11 mouse cellular contexts compared by ENCODE assay signal in the genomic region with DNA sequence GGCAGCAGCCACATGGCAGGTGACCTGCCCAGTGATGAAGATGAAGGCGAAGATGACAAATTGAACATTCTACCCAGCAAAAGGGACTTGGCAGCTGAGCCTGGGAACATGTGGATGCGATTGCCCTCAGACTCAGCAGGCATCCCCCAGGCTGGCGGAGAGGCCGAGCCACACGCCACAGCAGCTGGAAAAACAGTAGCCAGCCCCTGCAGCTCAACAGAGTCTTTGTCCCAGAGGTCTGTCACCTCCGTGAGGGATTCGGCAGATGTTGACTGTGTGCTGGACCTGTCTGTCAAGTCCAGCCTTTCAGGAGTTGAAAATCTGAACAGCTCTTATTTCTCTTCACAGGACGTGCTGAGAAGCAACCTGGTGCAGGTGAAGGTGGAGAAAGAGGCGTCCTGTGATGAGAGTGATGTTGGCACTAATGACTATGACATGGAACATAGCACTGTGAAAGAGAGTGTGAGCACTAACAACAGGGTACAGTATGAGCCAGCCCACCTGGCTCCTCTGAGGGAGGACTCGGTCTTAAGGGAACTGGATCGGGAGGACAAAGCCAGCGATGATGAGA. TPM values are rescaled to one million over a fixed set of nuclear protein-coding genes. Genes with fewer than 3 reads are reported as not detected.
DNase-seq lines count a peak whose midpoint lies in the region; ATAC-seq and TF ChIP-seq lines count a peak whose summit lies in the region.
"Had no signal": no experiment of that assay in that cellular context is flagged by ENCODE, and none has a peak within 500 bp of the region (broad histone marks: within the 10 kb centered on the region; RNA-seq: fewer than 3 reads in every experiment).

No protein-coding gene starts in this region.

- no peaks in the 10 kb centered on the region for H3K27me3 ChIP-seq in midbrain, embryonic 15.5 days (replicated peaks)
- H3K27me3 ChIP-seq: heart, embryonic 15.5 days had no signal

- peak overlapping the region; percentile 30; the same call in 1 of the 2 replicates for H3K9ac ChIP-seq in midbrain, embryonic 15.5 days
- H3K9ac ChIP-seq: heart, embryonic 15.5 days had no signal

- 0 out of 2 replicates have a peak, but pooled peaks have one; percentile 18 for ATAC-seq in midbrain, embryonic 15.5 days (replicated peaks)

- no peaks in the 10 kb centered on the region for H3K9me3 ChIP-seq in midbrain, embryonic 15.5 days
- H3K9me3 ChIP-seq: heart, embryonic 15.5 days had no signal

- peaks cover 2% of the 10 kb centered on the region; the same call in 1 of the 2 replicates for H3K4me1 ChIP-seq in cortical plate, adult 2 months (ENCODE audit: control insufficient read depth, insufficient read depth, low read length)
- H3K4me1 ChIP-seq in midbrain, embryonic 15.5 days: peaks cover 53% of the 10 kb centered on the region

- no peak for TF ChIP-seq CTCF in cortical plate, adult 2 months (IDR thresholded peaks at IDR 0.05; ENCODE audit: extremely low read depth, insufficient read depth, low read length)

- WGBS in midbrain, embryonic 15.5 days: 28% methylated on average over 12 of the region's 12 CpGs

- peak overlapping the region; percentile 54 for H3K27ac ChIP-seq in cortical plate, adult 2 months (ENCODE audit: insufficient read depth, low read length)
- peak overlapping the region; percentile 65 for H3K27ac ChIP-seq in midbrain, embryonic 15.5 days
- H3K27ac ChIP-seq: heart, embryonic 15.5 days; macrophage had no signal

- H3K36me3 ChIP-seq in midbrain, embryonic 15.5 days (replicated peaks): no peaks in the 10 kb centered on the region

- peak overlapping the region; percentile 46 for H3K4me2 ChIP-seq in midbrain, embryonic 15.5 days
- H3K4me2 ChIP-seq: heart, embryonic 15.5 days had no signal

- no peak for TF ChIP-seq POLR2A in cortical plate, adult 2 months (IDR thresholded peaks at IDR 0.05; ENCODE audit: extremely low read depth, insufficient read depth, low read length)

- peak overlapping the region; percentile 32 for H3K4me3 ChIP-seq in cortical plate, adult 2 months (ENCODE audit: insufficient read depth, low read length)
- H3K4me3 ChIP-seq in midbrain, embryonic 15.5 days: peak overlapping the region; percentile 22
- H3K4me3 ChIP-seq: heart, embryonic 15.5 days had no signal

- peak; percentile 54 for DNase-seq in cerebellum, adult 8-10 months
- DNase-seq in forelimb bud, embryonic 11.5 days (ENCODE audit: low read depth, low spot score): peak; percentile 59
- no peak for DNase-seq in liver
- DNase-seq in kidney, postnatal 14 days: no peak
- no peak for DNase-seq in kidney, postnatal 25 days
- DNase-seq in frontal cortex, postnatal 14 days (ENCODE audit: low spot score in 2 of 2): no peak
- DNase-seq: right cerebral cortex, postnatal 4 days had no signal

RNA-seq across cellular contexts. Expression of a gene that starts 5.5 kb away (rescaled TPM):
- 105 and 117 TPM in 2 replicates for polyA plus RNA-seq in cortical plate, adult 2 months (2012; rRNA removed)
- 7.0 and 9.7 TPM in 2 replicates for polyA plus RNA-seq in midbrain, embryonic 15.5 days (2015; fragmentation: Nextera tagmentation; extraction: Ambion mirVana)

Comparison
In these comparisons a context has a peak if more than half of its experiments do, and no peak if none do; other contexts are left out.
1. DNase-seq: peak in cerebellum, adult 8-10 months (single experiment) and forelimb bud, embryonic 11.5 days (single experiment); none in liver (single experiment), kidney, postnatal 14 days (single experiment), kidney, postnatal 25 days (0 of 2) and frontal cortex, postnatal 14 days (0 of 2).